Mouse (Mus musculus): ENCODE data around the gene Lhx4.

Gene Lhx4

DNA sequence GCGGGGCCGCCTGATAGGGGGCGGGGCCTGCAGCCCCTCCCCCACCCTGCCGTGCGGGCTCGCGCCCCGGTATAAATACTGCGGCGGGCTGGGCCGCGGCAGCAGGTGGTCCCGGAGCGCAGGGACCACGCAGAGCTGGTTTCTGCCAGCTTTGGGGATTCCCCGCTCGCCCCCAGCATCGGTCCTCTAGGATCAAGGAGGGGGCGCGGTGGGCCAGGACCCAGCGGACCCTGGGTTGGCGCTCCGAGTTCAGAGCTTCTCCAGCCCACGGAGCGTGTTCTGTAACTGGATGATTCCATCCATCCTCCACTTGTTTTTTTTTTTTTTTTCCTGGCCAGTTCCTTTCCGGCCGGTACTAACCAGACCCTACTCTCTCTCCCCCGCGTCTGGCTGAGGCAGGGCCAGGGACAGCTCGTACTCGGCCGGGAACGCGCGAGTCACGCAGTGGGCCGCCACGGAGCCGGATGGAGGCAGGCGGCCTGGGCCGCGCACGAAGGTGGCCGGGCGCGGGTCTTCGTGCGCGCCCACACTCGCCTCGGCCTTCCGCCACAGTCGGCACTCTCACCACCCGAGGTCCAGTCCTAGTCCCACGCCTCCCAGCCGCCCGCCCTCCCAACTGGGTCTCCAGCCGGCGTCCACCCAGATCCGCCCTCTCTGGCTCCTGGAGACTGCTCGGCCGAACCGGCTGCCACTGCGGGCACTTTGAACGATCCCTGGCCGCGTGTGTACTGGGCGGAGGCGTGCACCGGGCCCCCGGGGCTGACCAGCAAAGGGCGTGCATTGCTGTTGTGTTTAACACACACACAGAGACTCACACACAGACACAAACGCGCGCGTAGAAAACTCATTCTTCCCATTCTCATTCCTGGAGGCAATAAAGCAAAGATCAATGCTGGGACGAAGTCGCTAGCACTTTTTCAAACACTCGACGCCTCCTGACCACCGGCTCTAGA, 8.8 kb downstream of the Lhx4 start:
- DNase-seq (ENCODE audit: low spot score): no peak

DNA sequence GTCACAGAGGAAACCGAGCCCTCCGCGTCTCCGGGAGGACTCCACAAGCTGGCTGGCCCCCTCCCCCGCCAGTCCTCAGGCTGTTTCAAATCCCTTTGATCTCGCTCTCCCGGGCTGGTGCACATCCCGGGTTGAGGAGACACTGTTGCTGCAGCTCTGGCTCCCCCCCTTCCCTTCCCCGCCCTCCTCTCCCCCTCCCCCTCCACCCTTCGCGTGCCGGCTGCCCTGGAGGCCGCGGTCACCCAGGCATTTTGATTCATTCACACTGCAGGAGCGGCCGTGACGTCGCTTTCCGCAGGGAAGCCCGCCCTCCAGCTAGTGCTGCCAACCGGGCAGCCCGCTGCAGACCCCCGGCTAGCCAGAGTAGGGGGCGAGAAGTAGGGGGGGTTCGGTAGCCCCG, 9.5 kb downstream of the Lhx4 start:
- no peak for DNase-seq (ENCODE audit: low spot score)

DNA sequence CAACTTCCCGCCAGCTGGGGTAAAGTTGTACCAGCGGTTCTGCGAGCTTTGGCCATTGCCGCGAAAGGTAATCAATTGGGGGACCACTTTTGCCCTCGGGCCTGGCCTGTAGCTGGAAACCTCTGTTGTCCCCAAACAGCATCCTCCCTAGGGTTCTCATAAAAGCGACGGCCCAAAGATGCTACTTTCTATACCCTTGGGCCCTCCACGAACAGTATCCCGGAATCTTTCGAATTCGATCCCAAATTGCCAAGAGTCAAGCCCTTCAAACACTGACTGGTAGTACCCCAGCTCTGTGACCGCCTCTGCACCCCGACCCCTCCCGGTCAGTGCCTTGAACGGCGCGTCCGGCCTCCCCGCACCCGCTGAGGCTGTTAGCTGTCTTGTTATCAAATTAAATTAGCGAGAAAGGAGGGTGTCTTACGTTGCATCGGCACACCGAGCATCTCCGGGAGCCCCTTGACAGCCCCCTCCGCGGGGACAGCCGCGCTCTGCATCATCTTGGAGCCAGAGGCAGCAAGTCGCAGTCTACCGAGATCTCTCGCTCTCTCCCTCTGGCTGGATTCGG, 10.0 kb downstream of the Lhx4 start:
- DNase-seq (ENCODE audit: low spot score): no peak

DNA sequence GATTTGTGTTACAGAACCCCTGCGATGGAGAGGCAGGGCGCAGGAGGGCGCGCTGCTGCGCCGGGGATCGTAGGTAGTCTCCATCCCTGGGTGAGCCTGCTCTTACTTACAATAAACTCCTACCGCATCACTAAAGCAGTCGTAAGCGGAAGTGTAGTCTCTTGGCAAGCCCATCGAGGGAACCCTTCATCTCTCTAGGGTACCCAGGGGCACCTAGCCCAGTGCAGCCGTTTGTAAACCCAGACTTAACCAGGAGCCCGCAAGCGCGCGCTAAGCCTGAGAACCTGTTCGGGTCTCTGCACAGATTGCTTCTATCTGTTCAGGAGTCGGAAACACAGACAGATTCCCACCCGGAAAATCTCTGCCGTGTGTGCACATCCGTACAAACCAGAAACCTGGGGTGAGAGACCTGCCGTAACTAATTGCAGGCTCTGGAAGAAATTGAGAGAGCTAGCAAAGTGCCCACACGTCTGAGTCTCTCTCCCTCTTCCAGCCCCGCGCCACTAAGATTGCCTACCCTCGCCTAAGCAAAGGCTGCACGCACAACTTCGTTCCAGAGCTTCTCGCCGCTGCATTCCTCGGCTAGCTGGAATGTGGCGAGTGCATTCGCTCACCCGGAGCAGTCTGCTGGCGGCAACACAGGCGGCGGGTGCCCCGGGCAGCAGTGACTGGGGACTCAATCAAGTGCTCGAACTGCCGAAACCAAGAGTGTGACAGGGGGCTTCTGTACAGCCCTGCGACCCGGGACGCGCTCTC, 10.7 kb downstream of the Lhx4 start:
- no peak for DNase-seq (ENCODE audit: low spot score)

DNA sequence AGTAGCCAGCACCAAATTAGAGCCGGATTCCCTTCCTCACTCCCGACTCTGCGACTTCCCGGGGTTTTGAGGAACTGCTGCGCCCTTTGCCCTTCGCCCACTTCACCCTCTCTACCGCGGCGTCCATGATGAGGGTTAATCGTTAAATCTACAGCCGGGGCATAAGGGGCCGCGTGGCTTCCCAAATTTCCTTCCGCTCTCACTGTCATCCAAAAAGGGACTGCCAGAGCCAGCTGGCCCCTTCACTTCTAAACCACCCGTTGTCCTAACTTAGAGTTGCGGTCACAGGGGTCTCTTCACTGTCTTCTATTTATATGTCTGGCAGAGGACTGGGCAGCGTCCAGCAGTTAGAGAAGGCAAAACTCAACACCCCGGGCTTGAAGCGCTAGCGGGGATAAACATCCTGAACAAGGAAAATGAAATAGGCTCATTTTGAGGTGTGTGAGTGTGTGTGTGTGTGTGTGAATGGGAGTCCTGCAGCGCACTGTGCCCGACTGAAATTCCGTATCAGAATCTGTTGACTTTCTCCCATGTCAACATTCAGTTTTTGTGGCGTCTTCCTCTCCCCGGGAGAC, 13.6 kb downstream of the Lhx4 start:
- no peak for DNase-seq (ENCODE audit: low spot score)

DNA sequence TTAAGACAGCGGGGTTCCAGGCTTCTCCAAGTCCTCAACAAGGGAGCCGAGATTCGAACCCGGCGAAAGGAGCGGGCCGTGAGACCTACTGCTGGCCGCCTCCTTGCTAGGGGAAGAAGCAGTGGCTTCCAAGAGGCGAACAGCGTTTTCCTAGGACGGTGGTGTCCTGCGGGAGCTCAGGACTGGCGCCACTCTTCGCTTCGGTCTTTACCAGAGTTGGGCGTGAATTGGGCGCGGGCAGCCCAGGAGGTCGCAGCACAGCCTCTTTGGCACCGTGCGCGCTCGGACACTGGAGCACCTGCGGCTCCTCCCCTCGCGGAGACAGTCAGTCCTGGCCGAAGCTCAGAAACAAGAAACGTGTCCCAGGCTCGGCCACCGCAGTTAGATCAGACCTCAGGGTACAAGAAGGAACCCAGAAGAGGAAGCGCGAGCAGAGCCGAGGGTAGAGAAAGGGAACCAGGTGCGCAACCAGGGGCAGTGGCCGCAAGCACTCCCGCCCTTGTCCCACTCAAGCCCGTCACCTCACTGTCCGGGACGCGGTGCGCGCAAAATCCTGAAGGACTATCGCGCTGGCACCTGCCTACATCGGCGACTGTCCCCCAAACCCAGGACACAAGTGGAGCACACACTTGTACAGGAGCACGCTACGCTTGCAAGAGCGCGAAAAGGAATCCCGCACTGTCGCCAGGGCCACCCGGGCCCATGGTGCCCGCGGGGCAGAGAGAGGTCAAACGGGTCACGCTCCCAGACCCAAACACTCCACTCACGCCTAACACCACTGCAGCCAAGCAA, 14.3 kb downstream of the Lhx4 start:
- DNase-seq (ENCODE audit: low spot score): no peak

DNA sequence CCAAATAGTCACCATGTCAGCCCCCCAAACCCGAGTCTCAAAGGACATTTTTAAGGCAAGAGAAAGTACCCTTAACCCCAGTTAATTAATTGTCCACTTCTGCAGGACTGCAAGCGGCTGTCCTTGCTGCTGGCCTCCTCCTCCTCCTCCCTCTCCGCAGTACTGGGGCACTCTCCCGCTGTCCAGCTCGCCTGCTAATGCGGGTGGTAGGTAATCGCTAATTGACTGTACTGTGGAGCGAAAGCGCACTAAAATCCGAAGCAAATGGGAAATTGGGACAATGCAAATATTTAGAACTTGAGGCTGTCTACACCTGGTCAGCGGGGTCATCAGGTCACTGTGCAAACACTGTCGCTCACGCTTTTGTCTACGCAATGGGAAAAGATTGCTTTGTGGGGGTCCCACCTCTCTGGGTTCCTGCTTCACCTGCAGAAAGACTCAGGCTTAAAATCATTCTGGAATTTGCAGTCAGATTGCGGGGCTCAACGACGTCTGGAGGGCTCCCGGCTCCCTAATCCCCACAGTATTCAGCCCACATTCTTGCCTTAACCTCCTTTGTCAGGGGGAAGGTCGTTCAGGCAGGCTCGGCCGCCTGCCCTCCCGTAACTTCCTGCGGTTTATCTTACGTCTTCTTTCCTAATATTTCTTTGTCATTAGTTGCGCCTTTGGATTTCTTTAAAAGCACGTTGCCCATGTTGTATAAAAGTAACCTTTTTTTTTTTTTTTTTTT, 15.2 kb downstream of the Lhx4 start:
- DNase-seq (ENCODE audit: low spot score): no peak

DNA sequence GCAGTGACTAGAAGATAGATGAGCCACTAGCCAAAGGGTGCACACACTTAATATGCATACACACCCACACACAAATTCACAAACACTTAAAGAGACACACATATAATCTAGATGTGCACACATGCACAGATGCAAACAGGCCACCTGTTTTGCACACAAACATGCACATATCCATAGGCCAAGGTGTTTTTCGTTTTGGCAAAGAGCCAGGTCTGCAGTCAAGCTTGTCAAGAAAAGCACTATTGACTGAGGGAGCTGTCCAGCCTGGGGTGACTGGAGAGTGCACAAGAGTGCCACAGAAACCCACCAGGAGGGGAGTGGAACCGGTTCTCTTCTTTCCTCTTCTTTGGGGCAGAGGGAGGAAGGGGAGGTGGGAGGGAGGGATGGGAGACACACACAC, 20.3 kb downstream of the Lhx4 start:
- no peak for DNase-seq (ENCODE audit: low spot score)

DNA sequence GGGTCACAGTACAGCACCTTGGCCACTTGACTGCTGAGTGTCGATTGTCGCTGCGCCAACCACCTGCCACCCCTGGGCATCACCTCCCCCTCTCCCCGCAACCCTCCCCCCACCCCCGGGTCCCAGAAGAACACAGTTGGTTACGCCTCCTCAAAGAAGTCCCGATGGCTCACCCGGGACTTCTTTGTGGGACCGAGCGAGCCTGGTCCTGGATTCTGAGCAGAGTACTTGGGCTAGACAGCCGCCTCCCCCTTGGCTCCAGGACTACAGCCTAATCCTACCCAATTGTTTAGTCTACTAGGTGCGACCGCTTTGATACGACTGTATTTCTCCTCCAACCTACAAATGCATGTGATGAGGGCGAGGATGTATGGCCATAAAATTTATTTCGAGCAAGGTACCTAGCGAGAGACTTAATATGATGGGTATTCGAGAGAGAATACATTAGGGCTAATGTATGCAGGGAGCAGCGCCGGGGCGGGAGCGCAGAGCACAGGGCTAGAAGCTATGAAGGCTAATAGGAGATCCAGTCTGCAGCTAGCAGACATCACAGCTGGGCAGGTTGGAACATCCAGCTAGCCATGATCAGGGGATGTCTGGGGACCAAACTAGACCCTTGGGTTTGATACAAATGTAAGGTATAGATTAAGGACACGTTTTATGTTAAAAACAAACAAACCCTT, 22.2 kb downstream of the Lhx4 start:
- DNase-seq (ENCODE audit: low spot score): no peak

DNA sequence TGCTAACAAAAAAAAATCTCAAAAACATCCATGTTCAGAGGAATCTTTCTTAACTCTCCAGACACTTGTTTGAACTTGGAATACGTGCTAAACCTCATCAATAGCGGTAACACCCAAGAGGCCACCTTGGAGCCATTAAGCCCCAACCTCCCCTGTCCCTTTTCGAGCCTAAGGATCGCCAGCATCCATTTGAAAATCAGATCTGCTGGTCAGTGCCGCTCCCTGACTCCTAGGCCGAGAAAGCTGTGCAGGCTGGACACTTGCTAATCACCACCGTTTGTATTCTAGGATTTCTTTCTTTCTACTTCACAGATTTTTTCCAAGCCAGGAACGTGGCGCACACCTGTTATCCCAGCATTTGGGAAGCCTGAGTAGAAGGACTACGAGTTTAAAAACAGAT, 23.7 kb downstream of the Lhx4 start:
- DNase-seq (ENCODE audit: low spot score): no peak

DNA sequence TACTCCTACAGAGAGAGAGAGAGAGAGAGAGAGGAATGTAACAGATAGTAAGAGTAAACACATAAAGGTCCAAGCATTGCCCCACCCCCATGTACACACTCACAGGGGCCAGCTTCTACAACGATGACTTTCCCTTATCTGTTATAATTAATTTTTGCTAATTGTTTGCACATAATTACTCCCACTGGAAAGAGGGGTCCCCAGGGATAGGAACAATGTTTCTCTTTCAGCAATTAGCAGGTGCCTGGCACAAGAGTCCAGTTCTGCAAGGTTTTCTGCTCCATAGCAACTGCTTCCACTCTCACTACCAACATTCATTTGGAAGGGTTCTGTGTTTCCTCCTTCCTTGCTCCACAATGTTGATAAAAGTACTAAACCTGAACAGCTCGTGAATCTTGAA, 25.6 kb downstream of the Lhx4 start:
- DNase-seq (ENCODE audit: low spot score): no peak

DNA sequence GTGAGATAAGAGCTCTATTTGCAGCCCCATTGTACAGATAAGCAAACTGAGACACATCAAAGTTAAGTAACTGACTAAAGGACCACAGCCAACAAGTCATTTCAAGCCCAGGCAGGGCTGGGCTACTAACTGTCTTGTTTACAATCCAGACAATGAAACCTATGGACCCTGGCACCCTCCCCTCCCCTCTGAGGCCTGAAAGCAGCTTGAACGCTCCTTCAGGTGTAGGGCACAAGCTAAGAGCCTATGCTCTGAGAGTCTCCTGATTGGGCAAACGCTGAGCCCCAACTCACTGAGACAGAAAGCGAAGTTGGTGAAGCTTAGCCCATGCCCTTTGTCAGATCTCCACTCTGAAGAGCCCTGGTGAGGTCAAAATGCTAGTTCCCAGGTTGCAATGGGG, 27.2 kb downstream of the Lhx4 start:
- no peak for DNase-seq (ENCODE audit: low spot score)

DNA sequence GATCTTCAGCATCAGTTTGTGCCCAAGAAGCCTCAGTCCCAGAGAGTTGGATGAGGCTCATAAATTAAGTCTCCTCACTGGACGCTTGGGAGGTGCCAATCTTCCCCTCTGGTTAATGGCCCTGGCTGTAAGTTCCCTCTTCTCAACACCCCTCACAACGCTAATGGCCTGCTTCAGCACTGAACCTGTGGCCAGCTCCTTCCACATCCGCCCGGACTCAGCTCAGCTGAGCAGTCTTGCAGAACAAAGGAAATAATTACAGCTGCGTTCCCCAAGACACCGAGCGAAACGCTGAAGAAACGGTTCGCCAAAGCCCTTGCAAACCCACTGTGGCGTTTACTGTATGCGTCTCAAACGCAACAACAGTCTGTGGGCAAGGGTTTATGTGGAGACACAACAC, 29.3 kb downstream of the Lhx4 start:
- DNase-seq (ENCODE audit: low spot score): no peak

DNA sequence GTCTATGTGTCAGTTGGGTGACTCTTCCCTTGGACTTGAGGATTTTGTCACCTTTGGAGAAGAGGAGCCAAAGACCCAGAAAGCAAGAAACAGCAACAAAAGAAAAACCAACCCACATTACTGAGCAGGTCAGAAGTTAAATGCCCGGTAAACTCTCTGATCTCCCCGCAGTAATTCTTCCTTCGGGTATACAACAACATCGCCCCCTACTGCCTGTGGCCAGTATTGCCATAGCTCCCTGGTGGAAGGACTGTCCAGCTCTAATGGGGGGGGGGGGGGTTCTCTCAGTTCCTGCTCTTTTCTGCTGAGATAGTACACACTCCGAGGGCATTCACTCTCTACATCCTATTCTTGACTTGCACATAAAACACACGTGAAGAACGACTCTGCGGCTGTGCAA, 30.0 kb downstream of the Lhx4 start:
- no peak for DNase-seq (ENCODE audit: low spot score)

DNA sequence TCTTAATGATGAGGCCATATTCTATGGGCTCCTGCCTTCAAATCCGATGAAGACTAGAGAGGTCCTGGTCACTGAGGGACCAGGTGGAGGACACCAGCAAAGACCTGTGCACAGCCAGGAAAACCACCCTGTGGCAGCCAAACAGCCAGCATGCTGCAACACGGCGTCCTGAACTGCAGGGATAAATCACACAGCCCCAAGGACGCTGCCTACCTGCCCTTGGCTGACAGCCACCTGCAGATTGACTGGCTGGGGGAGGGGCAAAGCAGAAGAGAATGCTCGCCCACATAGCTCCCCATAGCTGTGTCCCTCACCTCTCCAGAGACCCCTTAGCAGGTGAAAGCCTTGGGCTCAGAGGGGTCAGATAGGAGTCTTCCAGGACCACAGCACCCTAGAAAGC, 31.5 kb downstream of the Lhx4 start:
- no peak for DNase-seq (ENCODE audit: low spot score)

DNA sequence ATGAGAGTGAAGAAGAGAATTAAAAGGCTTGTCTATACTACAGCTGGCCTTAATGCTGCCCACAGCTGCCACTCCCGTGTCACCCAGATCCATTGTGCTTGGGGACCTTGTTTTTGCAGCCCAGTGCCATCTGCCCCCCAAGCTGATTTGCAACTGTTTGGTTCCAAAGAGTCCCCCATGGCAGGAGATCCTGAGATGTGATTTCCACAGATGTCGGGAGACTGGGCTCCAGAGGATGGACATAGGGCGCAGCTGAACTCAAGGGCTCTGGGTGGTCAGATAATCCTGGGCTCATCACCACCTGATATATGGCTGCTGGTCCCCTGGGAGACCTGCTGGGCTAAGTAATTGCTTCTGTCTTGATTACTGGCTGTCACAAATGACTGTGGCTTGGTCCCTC, 32.6 kb downstream of the Lhx4 start:
- no peak for DNase-seq (ENCODE audit: low spot score)

DNA sequence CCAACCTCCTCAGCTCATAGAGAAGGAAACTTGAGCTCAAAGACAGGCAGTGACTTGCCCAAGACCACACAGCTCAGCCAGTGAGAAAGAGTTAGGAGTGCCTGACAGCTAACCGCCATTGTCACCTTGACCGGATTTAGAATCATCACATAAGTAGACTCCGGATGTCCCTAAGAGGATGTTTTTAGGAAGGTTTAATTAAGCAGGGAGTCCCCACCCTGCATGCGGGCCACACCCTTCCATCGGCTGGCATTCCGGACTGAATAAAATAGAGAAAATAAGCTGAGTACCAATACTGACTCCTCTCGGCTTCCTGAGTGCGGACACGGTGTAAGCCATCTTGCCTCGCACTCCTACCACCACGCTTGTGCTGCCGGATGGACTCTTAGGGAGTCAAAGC, 34.2 kb downstream of the Lhx4 start:
- no peak for DNase-seq (ENCODE audit: low spot score)

DNA sequence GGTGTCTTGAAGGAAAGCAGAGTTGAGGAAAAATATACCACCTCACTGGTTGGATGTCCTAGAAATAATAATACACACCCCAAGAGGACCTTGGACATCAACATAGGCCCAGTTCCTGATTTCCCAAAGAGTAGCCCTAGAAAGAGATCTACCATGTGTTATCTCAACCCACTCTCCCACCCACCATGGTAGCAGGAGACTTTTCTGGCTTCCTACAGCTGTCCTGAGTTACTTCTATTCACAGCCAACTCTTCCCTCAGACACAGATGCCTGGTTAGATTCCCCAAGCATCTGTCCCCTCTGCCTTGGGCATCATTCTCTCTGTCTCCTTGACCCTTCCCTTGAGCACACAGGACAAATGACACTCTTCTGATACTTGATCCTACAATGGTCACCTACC, 36.1 kb downstream of the Lhx4 start:
- no peak for DNase-seq (ENCODE audit: low spot score)

DNA sequence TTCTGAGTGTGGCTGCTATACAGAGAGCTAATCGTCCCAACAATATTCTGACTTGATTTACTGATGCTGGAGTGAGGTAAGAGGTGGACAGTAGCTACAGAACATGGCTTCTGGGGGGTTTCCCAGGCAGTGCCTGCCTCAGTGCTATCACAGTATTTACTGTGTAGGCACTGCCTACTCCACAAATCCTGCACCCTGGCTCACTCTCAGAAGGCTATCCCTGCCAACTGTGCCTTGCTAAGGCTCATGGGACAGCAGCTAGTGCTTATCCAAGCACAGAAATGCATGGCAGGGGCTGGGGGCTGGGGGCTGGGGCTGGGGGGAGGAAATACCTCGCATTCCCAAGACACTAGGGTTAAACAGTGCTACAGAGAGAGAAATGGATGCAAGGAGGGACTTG, 38.2 kb downstream of the Lhx4 start:
- no peak for DNase-seq (ENCODE audit: low spot score)

DNA sequence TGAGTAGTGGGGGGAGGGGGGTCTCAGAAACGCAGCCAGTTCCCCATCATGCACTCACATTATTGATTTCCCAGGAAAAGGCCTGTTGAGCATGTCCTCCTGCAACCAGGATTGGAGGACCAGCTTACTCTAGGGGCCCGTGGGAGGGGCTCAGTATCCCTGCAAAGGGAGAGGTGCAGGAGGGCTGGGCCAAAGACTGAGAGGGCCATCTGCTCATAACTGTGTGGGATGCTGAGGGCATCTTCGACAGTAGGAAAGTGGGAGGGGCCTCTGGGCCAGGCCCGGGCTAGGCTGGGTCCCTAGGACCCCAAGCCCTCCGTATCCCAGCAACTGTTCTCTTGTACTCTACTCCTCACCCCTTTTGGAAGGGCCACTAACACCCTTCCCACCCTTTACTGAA, 47.3 kb downstream of the Lhx4 start:
- no peak for DNase-seq (ENCODE audit: low spot score)
